Mouse (Mus musculus): Measurements from ENCODE around the gene Nfix.
"Not testable (repeated sequence)": the region's sequence is repeated elsewhere in the genome, so short reads cannot be mapped to it uniquely, and the experiment has no call there.

The Nfix gene

GRCm38 (mm10) chr8:84832759-84833742 is 32.9 kb upstream of the Nfix start:
- no peak for DNase-seq (ENCODE audit: low spot score)

GRCm38 (mm10) chr8:84832034-84832717 is 32.0 kb upstream of the Nfix start:
- peak; percentile 79 for DNase-seq (ENCODE audit: low spot score)

- DNase-seq (ENCODE audit: low spot score) = no peak
These were observed 31.3 kb upstream of the Nfix start, which contains the start of gene Gadd45gip1 for GRCm38 (mm10) chr8:84831490-84831889. Gene Gadd45gip1, plus strand, starts transcription at chr8:84831522.

- not testable (repeated sequence) for DNase-seq (ENCODE audit: low spot score)
These were observed 26.4 kb upstream of the Nfix start for GRCm38 (mm10) chr8:84826518-84826917.

- no peak for DNase-seq (ENCODE audit: low spot score)
These were observed 25.5 kb upstream of the Nfix start for GRCm38 (mm10) chr8:84825636-84826035.

GRCm38 (mm10) chr8:84823653-84824052 is 23.5 kb upstream of the Nfix start:
- DNase-seq (ENCODE audit: low spot score) = no peak

- no peak for DNase-seq (ENCODE audit: low spot score)
These were observed 22.6 kb upstream of the Nfix start, which contains the start of gene Dand5 for GRCm38 (mm10) chr8:84822723-84823122. Gene Dand5, minus strand, starts transcription at chr8:84822823.

- no peak for DNase-seq (ENCODE audit: low spot score)
These were observed 16.0 kb upstream of the Nfix start for GRCm38 (mm10) chr8:84816117-84816516.

- peak; percentile 99 for DNase-seq (ENCODE audit: low spot score)
These were observed 15.4 kb upstream of the Nfix start for GRCm38 (mm10) chr8:84815547-84815946.

GRCm38 (mm10) chr8:84814555-84815441 is 14.7 kb upstream of the Nfix start:
- DNase-seq (ENCODE audit: low spot score) = no peak

GRCm38 (mm10) chr8:84814240-84814554 is 14.1 kb upstream of the Nfix start:
- no peak for DNase-seq (ENCODE audit: low spot score)

GRCm38 (mm10) chr8:84813830-84814229 is 13.7 kb upstream of the Nfix start:
- DNase-seq (ENCODE audit: low spot score) = no peak

GRCm38 (mm10) chr8:84813059-84813458 is 12.9 kb upstream of the Nfix start:
- DNase-seq (ENCODE audit: low spot score) = peak; percentile 80

- DNase-seq (ENCODE audit: low spot score) = no peak
These were observed 11.2 kb upstream of the Nfix start for GRCm38 (mm10) chr8:84811303-84811702.

- DNase-seq (ENCODE audit: low spot score) = peak; percentile 99
These were observed 10.8 kb upstream of the Nfix start for GRCm38 (mm10) chr8:84810896-84811295.

GRCm38 (mm10) chr8:84809941-84810280 is 9.8 kb upstream of the Nfix start:
- no peak for DNase-seq (ENCODE audit: low spot score)

- no peak for DNase-seq (ENCODE audit: low spot score)
These were observed 9.2 kb upstream of the Nfix start for GRCm38 (mm10) chr8:84809109-84809940.

- no peak for DNase-seq (ENCODE audit: low spot score)
These were observed 5.9 kb upstream of the Nfix start for GRCm38 (mm10) chr8:84806031-84806430.

- no peak for DNase-seq (ENCODE audit: low spot score)
These were observed 810 bp downstream of the Nfix start for GRCm38 (mm10) chr8:84799136-84799931.

GRCm38 (mm10) chr8:84798446-84799135 is 1.6 kb downstream of the Nfix start:
- no peak for DNase-seq (ENCODE audit: low spot score)

Measured in ovary, postnatal 14 days (tissue).